In the genomic region with DNA sequence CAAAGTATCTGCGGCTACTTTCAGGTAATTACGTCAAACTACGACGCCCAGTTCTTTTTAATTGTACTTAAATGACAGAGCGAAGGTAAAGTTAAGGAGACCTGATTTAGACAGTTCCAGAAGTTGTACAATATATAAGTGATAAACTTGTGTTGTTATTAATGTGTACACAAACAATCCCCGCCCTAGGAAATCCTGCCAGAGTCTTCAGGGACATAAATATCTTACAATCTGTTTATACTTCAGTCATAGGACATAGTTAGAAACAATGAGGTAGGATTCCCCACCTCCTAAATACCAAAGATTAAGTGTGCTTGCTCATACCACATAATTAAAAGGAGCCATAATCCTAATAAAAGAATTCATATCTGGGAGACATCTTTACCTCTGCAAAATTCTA, we compare ENCODE assay signal across 22 mouse cellular contexts.
DNase-seq lines count a peak whose midpoint lies in the region; ATAC-seq and TF ChIP-seq lines count a peak whose summit lies in the region.
"Had no signal": no experiment of that assay in that cellular context is flagged by ENCODE, and none has a peak within 500 bp of the region (broad histone marks: within the 10 kb centered on the region; RNA-seq: fewer than 3 reads in every experiment).

No protein-coding gene starts in this region.

- no peaks in the 10 kb centered on the region for H3K4me1 ChIP-seq in lung, adult 2 months (ENCODE audit: control insufficient read depth, insufficient read depth, low read length)
- H3K4me1 ChIP-seq in forebrain, embryonic 11.5 days (replicated peaks; ENCODE audit: control insufficient read depth, insufficient read depth, low read length): no peaks in the 10 kb centered on the region
- H3K4me1 ChIP-seq: embryonic facial prominence, embryonic 13.5 days; embryonic facial prominence, embryonic 15.5 days; forebrain, embryonic 10.5 days; forebrain, embryonic 13.5 days; forebrain, embryonic 15.5 days had no signal

- no peaks in the 10 kb centered on the region for H3K36me3 ChIP-seq in forebrain, embryonic 11.5 days (ENCODE audit: control insufficient read depth, insufficient read depth, low read length)
- H3K36me3 ChIP-seq: embryonic facial prominence, embryonic 13.5 days; embryonic facial prominence, embryonic 15.5 days; forebrain, embryonic 10.5 days; forebrain, embryonic 15.5 days had no signal

- no peak for TF ChIP-seq POLR2A in lung, adult 2 months (IDR thresholded peaks at IDR 0.05; ENCODE audit: borderline replicate concordance, extremely low read depth, low read depth, low read length)

- DNase-seq in lung, postnatal 10 days: peak; percentile 32
- no peak for DNase-seq in lung, adult 2 months
- DNase-seq in lung, postnatal 25 days (ENCODE audit: low spot score): peak; percentile 25
- no peak for DNase-seq in forebrain, embryonic 11.5 days (ENCODE audit: low spot score)
- DNase-seq in heart, postnatal 25 days (ENCODE audit: low spot score): no peak
- DNase-seq: adrenal gland, adult 2 months; adrenal gland, postnatal 10 days; adrenal gland, postnatal 25 days; cerebellum, adult 11 months; cerebellum, adult 18-20 months; cerebellum, adult 8-10 months; cerebellum, adult 9-11 months; cerebellum, postnatal 14 days; cerebellum, postnatal 36 days; embryo, embryonic 11 days; forebrain, postnatal 0 days had no signal

- no peak for ATAC-seq in forebrain, embryonic 11.5 days (replicated peaks; ENCODE audit: low FRiP score)
- ATAC-seq: forebrain, embryonic 13.5 days; forebrain, embryonic 15.5 days; forebrain, postnatal 0 days had no signal

- no peaks in the 10 kb centered on the region for H3K27me3 ChIP-seq in forebrain, embryonic 11.5 days (ENCODE audit: control insufficient read depth, insufficient read depth, low read length)
- H3K27me3 ChIP-seq: embryonic facial prominence, embryonic 13.5 days; embryonic facial prominence, embryonic 15.5 days; forebrain, embryonic 13.5 days; forebrain, embryonic 15.5 days had no signal

- intact Hi-C loops in heart, postnatal 25 days (cut with DNase I): no loop called here

- TF ChIP-seq CTCF in lung, adult 2 months (IDR thresholded peaks at IDR 0.05; ENCODE audit: insufficient read depth, low read length): no peak

- H3K27ac ChIP-seq in forebrain, embryonic 11.5 days (ENCODE audit: low read depth, low read length): no peak overlapping the region
- H3K27ac ChIP-seq: embryonic facial prominence, embryonic 13.5 days; embryonic facial prominence, embryonic 15.5 days; forebrain, embryonic 10.5 days; forebrain, embryonic 13.5 days; forebrain, embryonic 15.5 days had no signal

- WGBS in lung, adult 2 months: 73% methylated on average over 6 of the region's 6 CpGs
- WGBS in forebrain, embryonic 11.5 days: 93% methylated on average over 6 of the region's 6 CpGs

- H3K4me3 ChIP-seq in lung, adult 2 months (replicated peaks; ENCODE audit: extremely low read depth, low read depth, low read length): no peak overlapping the region
- H3K4me3 ChIP-seq in forebrain, embryonic 11.5 days (ENCODE audit: low read depth, low read length): no peak overlapping the region
- H3K4me3 ChIP-seq: embryonic facial prominence, embryonic 13.5 days; embryonic facial prominence, embryonic 15.5 days; erythroblast, embryonic 14.5 days; forebrain, embryonic 10.5 days; forebrain, embryonic 13.5 days; forebrain, embryonic 15.5 days had no signal

- H3K9ac ChIP-seq in forebrain, embryonic 11.5 days (ENCODE audit: low read length): no peak overlapping the region
- H3K9ac ChIP-seq: embryonic facial prominence, embryonic 13.5 days; embryonic facial prominence, embryonic 15.5 days; forebrain, embryonic 13.5 days; forebrain, embryonic 15.5 days; forebrain, postnatal 0 days had no signal

- no peaks in the 10 kb centered on the region for H3K9me3 ChIP-seq in forebrain, embryonic 11.5 days (ENCODE audit: control insufficient read depth, low read length)
- H3K9me3 ChIP-seq: embryonic facial prominence, embryonic 13.5 days; embryonic facial prominence, embryonic 15.5 days; forebrain, embryonic 10.5 days; forebrain, embryonic 13.5 days; forebrain, embryonic 15.5 days had no signal

- no peak overlapping the region for H3K4me2 ChIP-seq in forebrain, embryonic 11.5 days (ENCODE audit: low read depth, low read length, severe bottlenecking)
- H3K4me2 ChIP-seq: embryonic facial prominence, embryonic 13.5 days; embryonic facial prominence, embryonic 15.5 days; forebrain, embryonic 13.5 days; forebrain, embryonic 15.5 days had no signal

Comparison
In these comparisons a context has a peak if more than half of its experiments do, and no peak if none do; other contexts are left out.
1. DNase-seq: peak in lung, postnatal 10 days (single experiment) and lung, postnatal 25 days (single experiment); none in lung, adult 2 months (single experiment), forebrain, embryonic 11.5 days (single experiment) and heart, postnatal 25 days (single experiment).